ENCODE assay signal across 20 mouse cellular contexts in the genomic region with DNA sequence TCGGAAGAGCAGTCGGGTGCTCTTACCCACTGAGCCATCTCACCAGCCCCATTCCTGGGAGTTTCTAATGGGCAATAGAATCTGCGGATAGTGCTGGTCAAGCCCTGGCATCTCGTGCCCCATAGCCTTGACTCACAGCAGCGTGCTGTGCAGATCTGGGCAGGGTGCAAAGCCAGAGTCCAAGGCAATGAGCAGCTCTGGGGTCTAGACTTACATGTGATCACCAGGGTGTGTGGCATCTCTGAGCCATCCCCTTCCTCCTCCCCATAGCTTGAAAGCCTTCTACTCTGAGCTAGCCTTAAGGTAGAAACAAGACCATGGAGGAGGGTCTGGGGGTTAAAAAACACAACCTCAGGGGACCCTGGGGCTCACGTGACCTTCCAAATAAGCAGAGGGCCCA. TPM values are rescaled to one million over a fixed set of nuclear protein-coding genes. Genes with fewer than 3 reads are reported as not detected.
DNase-seq lines count a peak whose midpoint lies in the region; ATAC-seq and TF ChIP-seq lines count a peak whose summit lies in the region.
"Had no signal": no experiment of that assay in that cellular context is flagged by ENCODE, and none has a peak within 500 bp of the region (broad histone marks: within the 10 kb centered on the region; RNA-seq: fewer than 3 reads in every experiment).

No protein-coding gene starts in this region.

- H3K36me3 ChIP-seq in heart, embryonic 10.5 days, result no peaks in the 10 kb centered on the region
- H3K36me3 ChIP-seq in liver, embryonic 15.5 days (replicated peaks), result no peaks in the 10 kb centered on the region
- H3K36me3 ChIP-seq in liver, embryonic 12.5 days, result no peaks in the 10 kb centered on the region
- H3K36me3 ChIP-seq in macrophage (ENCODE audit: inconsistent target), result no peaks in the 10 kb centered on the region
- H3K36me3 ChIP-seq: G1E had no signal

- H3K9ac ChIP-seq in liver, embryonic 15.5 days, result no peak overlapping the region
- H3K9ac ChIP-seq in liver, embryonic 12.5 days, result no peak overlapping the region

- H3K4me2 ChIP-seq in liver, embryonic 15.5 days, result no peak overlapping the region
- no peak overlapping the region for H3K4me2 ChIP-seq in liver, embryonic 12.5 days

- TF ChIP-seq POLR2A in bone marrow macrophage, adult 2 months (IDR thresholded peaks at IDR 0.05; ENCODE audit: borderline replicate concordance, low read depth, low read length), result no peak

- H3K27ac ChIP-seq in heart, embryonic 10.5 days, result no peak overlapping the region
- peak overlapping the region; percentile 11; the same call in 1 of the 2 replicates for H3K27ac ChIP-seq in liver, embryonic 15.5 days (replicated peaks)
- no peak overlapping the region for H3K27ac ChIP-seq in liver, embryonic 12.5 days
- H3K27ac ChIP-seq in bone marrow macrophage, adult 2 months (ENCODE audit: insufficient read depth, low read depth, low read length), result peak overlapping the region; percentile 98
- peak overlapping the region; percentile 81 for H3K27ac ChIP-seq in macrophage

- no peaks in the 10 kb centered on the region for H3K9me3 ChIP-seq in heart, embryonic 10.5 days
- H3K9me3 ChIP-seq in liver, embryonic 15.5 days (replicated peaks), result no peaks in the 10 kb centered on the region
- 0 out of 2 replicates have a peak, but pooled peaks cover 3% of the 10 kb centered on the region for H3K9me3 ChIP-seq in liver, embryonic 12.5 days (replicated peaks)

- ATAC-seq in liver, embryonic 15.5 days (ENCODE audit: insufficient read depth), result no peak
- ATAC-seq in liver, embryonic 12.5 days, result no peak
- ATAC-seq: activated CD4-positive, CD25-positive, alpha-beta regulatory T cell, adult 4 months; CD4-positive, CD25-positive, alpha-beta regulatory T cell, adult 4 months; Patski had no signal

- no peak; the same call in 1 of the 2 replicates for TF ChIP-seq CTCF in bone marrow macrophage, adult 2 months (IDR thresholded peaks at IDR 0.05; ENCODE audit: low read depth, low read length)

- H3K79me2 ChIP-seq in macrophage (ENCODE audit: inconsistent target), result no peaks in the 10 kb centered on the region

- 95% methylated on average over 6 of the region's 6 CpGs for WGBS in heart, embryonic 10.5 days
- WGBS in liver, embryonic 15.5 days (ENCODE audit: insufficient replicate concordance), result 87% methylated on average over 6 of the region's 6 CpGs
- 91% methylated on average over 6 of the region's 6 CpGs for WGBS in liver, embryonic 12.5 days (ENCODE audit: insufficient replicate concordance)
- 92% methylated on average over 6 of the region's 6 CpGs for WGBS in macrophage (ENCODE audit: missing documents)

- no peaks in the 10 kb centered on the region for H3K27me3 ChIP-seq in heart, embryonic 10.5 days (ENCODE audit: insufficient read depth, poor library complexity, severe bottlenecking)
- H3K27me3 ChIP-seq in liver, embryonic 15.5 days, result peaks cover 26% of the 10 kb centered on the region
- peaks cover 36% of the 10 kb centered on the region for H3K27me3 ChIP-seq in liver, embryonic 12.5 days (replicated peaks)
- H3K27me3 ChIP-seq: CH12.LX, Patski had no signal

- peak; percentile 92 for DNase-seq in heart, adult 11 months
- DNase-seq in heart, embryonic 10.5 days (ENCODE audit: low spot score), result no peak
- DNase-seq in adrenal gland, postnatal 10 days, result no peak
- no peak for DNase-seq in thymus, postnatal 0 days (ENCODE audit: low spot score)
- DNase-seq: adrenal gland, adult 8-10 months; adrenal gland, postnatal 25 days; B cell, adult 2 months; cerebellum, adult 11 months; cerebellum, adult 11-12 months; cerebellum, adult 18-20 months; cerebellum, adult 2 months had no signal

- 0 out of 2 replicates have a peak, but pooled peaks cover 5% of the 10 kb centered on the region for H3K4me1 ChIP-seq in heart, embryonic 10.5 days
- H3K4me1 ChIP-seq in liver, embryonic 15.5 days (replicated peaks), result peaks cover 37% of the 10 kb centered on the region
- H3K4me1 ChIP-seq in liver, embryonic 12.5 days, result peaks cover 24% of the 10 kb centered on the region
- peaks cover 39% of the 10 kb centered on the region for H3K4me1 ChIP-seq in bone marrow macrophage, adult 2 months (ENCODE audit: control insufficient read depth, insufficient read depth, low read length)

- H3K4me3 ChIP-seq in heart, embryonic 10.5 days, result no peak overlapping the region
- no peak overlapping the region for H3K4me3 ChIP-seq in liver, embryonic 15.5 days (replicated peaks)
- H3K4me3 ChIP-seq in liver, embryonic 12.5 days, result no peak overlapping the region
- no peak overlapping the region for H3K4me3 ChIP-seq in bone marrow macrophage, adult 2 months (ENCODE audit: insufficient read depth, low read length)
- no peak overlapping the region for H3K4me3 ChIP-seq in macrophage (ENCODE audit: inconsistent target)

RNA-seq across cellular contexts. Expression of gene Ifngr2, which starts 20.6 kb away (rescaled TPM):
- 53.7 and 85.6 TPM in 2 replicates for polyA plus RNA-seq in heart, embryonic 10.5 days (2016; fragmentation: Nextera tagmentation; extraction: Ambion mirVana)
- polyA plus RNA-seq in liver, embryonic 15.5 days (2015; fragmentation: Nextera tagmentation; extraction: Ambion mirVana), result 16.1 and 17.1 TPM in 2 replicates
- polyA plus RNA-seq in liver, embryonic 12.5 days (2016; fragmentation: Nextera tagmentation; extraction: Ambion mirVana), result 17.1 and 17.9 TPM in 2 replicates
- polyA plus RNA-seq in bone marrow macrophage, adult 2 months (2012; ENCODE audit: insufficient read depth, insufficient read length, missing spikeins), result 193 and 222 TPM in 2 replicates
- total RNA-seq in macrophage (2018; cell fraction: chromatin; rRNA removed), result 10 to 100 TPM; 29.9 to 65.9 (median 45.2) TPM
- total RNA-seq in macrophage (2018; cell fraction: cytosol; rRNA removed), result 100 to 1,000 TPM in 21 of 26 experiments, 10 to 100 TPM in 5; 91.2 to 131 (median 118) TPM
- 100 to 1,000 TPM in 3 of 26 experiments, 10 to 100 TPM in 23; 53.5 to 110 (median 76.6) TPM for total RNA-seq in macrophage (2018; cell fraction: nucleus; rRNA removed)
- 53.8 to 84.8 TPM (median 83.9 TPM) in 3 replicates for polyA plus RNA-seq in macrophage (2018)
- 10 to 100 TPM; 27.5 to 31.9 TPM for total RNA-seq in adrenal gland, postnatal 10 days (2021)
- polyA plus RNA-seq in thymus, postnatal 0 days (2015; fragmentation: Nextera tagmentation; extraction: Ambion mirVana), result 38.1 and 41.6 TPM in 2 replicates

RNA-seq across cellular contexts. Expression of gene Ifnar1, which starts 41.2 kb away (rescaled TPM):
- polyA plus RNA-seq in heart, embryonic 10.5 days (2016; fragmentation: Nextera tagmentation; extraction: Ambion mirVana), result 43.2 and 43.9 TPM in 2 replicates
- 19.4 and 21.6 TPM in 2 replicates for polyA plus RNA-seq in liver, embryonic 15.5 days (2015; fragmentation: Nextera tagmentation; extraction: Ambion mirVana)
- 24.5 and 27.8 TPM in 2 replicates for polyA plus RNA-seq in liver, embryonic 12.5 days (2016; fragmentation: Nextera tagmentation; extraction: Ambion mirVana)
- polyA plus RNA-seq in bone marrow macrophage, adult 2 months (2012; ENCODE audit: insufficient read depth, insufficient read length, missing spikeins), result 89.1 and 92.5 TPM in 2 replicates
- total RNA-seq in macrophage (2018; cell fraction: chromatin; rRNA removed), result 100 to 1,000 TPM; 157 to 461 (median 270) TPM
- total RNA-seq in macrophage (2018; cell fraction: cytosol; rRNA removed), result 100 to 1,000 TPM in 4 of 26 experiments, 10 to 100 TPM in 22; 61.9 to 145 (median 84.6) TPM
- total RNA-seq in macrophage (2018; cell fraction: nucleus; rRNA removed), result 100 to 1,000 TPM; 208 to 496 (median 273) TPM
- polyA plus RNA-seq in macrophage (2018), result 64.7 to 104 TPM (median 89.0 TPM) in 3 replicates
- 10 to 100 TPM; 71.2 to 85.3 TPM for total RNA-seq in adrenal gland, postnatal 10 days (2021)
- 30.2 and 40.9 TPM in 2 replicates for polyA plus RNA-seq in thymus, postnatal 0 days (2015; fragmentation: Nextera tagmentation; extraction: Ambion mirVana)

Comparison
In these comparisons a context has a peak if more than half of its experiments do, and no peak if none do; other contexts are left out.
1. H3K27ac ChIP-seq: peak in liver, embryonic 15.5 days (single experiment), bone marrow macrophage, adult 2 months (single experiment) and macrophage (single experiment); none in heart, embryonic 10.5 days (single experiment) and liver, embryonic 12.5 days (single experiment).